Mouse (Mus musculus) effector memory CD4-positive, alpha-beta T cell, adult 7 months (primary cell): ENCODE measurements around the gene Col18a1. TPM values are rescaled to one million over a fixed set of nuclear protein-coding genes. Genes with fewer than 3 reads are reported as not detected.

Experiments
- polyA plus RNA-seq: library from polyadenylated mRNA; unstranded; fragments of 100-300 nt; shearing (Covaris generic); gene quantifications from one replicate; pipeline ENCODE4 v1.2.1, GENCODE M21; 2017

The Col18a1 gene
- polyA plus RNA-seq: not detected

GRCm38 (mm10) chr10:77165963-77166717 is at the start of gene Col18a1:
TSS of gene Col18a1 (minus strand) at chr10:77166548.

GRCm38 (mm10) chr10:77031768-77032375 is 134.5 kb downstream of the Col18a1 start, which contains the start of gene Slc19a1:
TSS of gene Slc19a1 (plus strand) at chr10:77032241.

Other genes starting within 250 kb of the Col18a1 start
- 12.8 TPM for gene Pcbp3, start 204.7 kb downstream of the Col18a1 start, polyA plus RNA-seq
- gene Slc19a1, start 134.3 kb downstream of the Col18a1 start, polyA plus RNA-seq: 18.7 TPM
- gene Pofut2, start 92.7 kb upstream of the Col18a1 start, polyA plus RNA-seq: 46.2 TPM